Mouse (Mus musculus): ENCODE data around the gene Pank4. TPM values are rescaled to one million over a fixed set of nuclear protein-coding genes. Genes with fewer than 3 reads are reported as not detected.

The Pank4 gene
- total RNA-seq, 2 experiments from 2014 or later, result 45.1 to 45.5 TPM

DNA sequence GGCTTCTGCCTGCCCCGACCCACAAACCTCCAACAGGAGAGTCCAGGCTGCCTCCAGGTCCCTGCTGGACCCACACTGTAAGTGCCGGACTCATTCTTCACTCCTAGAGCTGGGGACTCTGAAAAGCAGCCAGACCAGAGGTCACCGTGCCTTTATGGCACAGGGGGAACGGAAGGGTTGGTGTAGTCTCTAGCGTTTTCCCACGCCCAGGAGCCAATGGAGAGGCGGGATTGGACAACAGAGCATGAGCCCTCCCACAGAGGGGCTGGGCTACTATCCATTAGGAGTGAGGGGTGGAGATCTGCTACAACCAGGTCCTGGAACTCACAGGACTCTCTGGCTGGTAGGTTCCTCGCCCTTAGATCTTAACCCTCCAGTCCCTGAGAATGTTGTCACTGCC is 17.6 kb upstream of the Pank4 start:
- DNase-seq (ENCODE audit: extremely low spot score in 1 of 2, low spot score in 2 of 2), result peak; percentile 42 to 58
- intact Hi-C loops (cut with DNase I), result no loop called here
- no peak for TF ChIP-seq CTCF (IDR thresholded peaks at IDR 0.05)
- Histone ChIP-seq H3K4me3 (peak overlapping the region; percentile 28), H3K27ac (no peak overlapping the region)

DNA sequence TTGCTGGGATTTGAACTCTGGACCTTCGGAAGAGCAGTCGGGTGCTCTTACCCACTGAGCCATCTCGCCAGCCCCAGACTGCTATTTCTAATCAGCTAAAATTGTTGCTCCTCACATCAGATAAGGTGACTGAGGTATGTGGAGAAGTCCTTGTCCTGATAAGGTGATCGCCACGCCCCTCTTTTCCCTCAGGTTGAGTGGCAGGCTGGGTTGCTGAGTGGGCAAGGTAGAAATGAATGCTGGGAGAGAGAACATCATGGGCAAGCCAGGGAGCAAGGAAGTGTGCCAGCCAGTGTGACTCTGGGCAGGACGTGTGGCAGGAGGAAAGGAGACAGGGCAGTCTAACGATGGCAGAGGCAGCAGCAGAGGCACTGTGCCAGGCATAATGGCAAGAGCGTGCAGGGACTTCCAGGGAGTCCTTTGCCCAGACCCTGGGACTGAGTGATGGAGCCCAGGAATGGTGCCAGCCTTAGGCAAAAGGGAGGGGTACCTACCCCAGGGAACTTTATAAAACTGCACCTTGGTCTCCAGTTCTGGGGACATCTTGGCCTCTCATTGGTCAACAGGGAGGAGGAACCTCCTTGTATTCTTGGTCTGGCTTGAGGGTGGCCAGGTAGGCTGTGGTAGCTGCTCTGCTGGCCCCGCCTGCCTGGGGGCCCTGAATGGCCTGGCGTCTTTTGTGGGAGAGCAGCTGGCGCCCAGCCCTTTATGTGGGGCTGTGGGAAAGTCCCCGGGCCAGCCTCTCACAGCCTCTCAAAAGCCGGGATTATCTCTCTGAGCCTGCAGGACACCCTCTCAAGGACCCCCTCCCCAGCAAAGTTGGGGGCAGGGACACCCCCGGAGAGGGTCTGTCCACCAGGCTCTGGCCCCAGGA is 15.6 kb upstream of the Pank4 start:
- TF ChIP-seq CTCF (IDR thresholded peaks at IDR 0.05), result no peak
- Histone ChIP-seq H3K4me3 (no peak overlapping the region), H3K27ac (no peak overlapping the region)
- intact Hi-C loops (cut with DNase I), result no loop called here
- DNase-seq (ENCODE audit: extremely low spot score in 1 of 2, low spot score in 2 of 2), result no peak

DNA sequence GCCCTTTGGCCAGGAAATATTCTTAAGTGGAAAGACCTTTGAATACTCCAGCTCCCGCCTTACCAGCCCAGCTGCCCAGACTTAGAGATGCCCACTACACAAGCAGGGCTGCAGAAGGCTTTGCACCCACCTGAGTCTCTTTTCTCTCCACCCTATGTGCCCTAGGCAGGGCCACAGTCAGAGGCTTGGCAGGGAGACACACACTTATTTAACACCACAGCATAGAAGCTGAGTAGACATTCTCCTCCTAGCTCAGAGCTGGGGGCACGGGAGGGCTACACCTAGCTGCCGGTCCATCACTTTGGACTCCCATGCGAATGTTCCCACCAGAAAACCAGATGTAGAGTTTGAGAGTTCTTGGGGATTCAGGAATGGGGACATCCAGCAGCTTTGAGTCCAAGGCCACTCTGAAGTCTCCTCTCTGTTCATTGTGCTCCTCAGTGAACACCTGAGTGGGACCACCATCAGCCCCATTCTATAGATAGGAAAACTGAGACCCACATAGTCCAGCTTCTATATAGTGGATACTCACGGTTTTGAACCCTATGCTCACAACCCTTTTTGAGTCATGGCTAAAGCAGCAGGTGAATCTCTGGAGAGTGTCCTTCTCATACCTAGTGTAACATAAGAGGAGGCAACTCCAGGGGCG is 14.9 kb upstream of the Pank4 start:
- no peak for TF ChIP-seq CTCF (IDR thresholded peaks at IDR 0.05)
- DNase-seq (ENCODE audit: extremely low spot score in 1 of 2, low spot score in 2 of 2), result no peak
- intact Hi-C loops (cut with DNase I), result no loop called here
- Histone ChIP-seq H3K27ac (no peak overlapping the region), H3K4me3 (no peak overlapping the region)

DNA sequence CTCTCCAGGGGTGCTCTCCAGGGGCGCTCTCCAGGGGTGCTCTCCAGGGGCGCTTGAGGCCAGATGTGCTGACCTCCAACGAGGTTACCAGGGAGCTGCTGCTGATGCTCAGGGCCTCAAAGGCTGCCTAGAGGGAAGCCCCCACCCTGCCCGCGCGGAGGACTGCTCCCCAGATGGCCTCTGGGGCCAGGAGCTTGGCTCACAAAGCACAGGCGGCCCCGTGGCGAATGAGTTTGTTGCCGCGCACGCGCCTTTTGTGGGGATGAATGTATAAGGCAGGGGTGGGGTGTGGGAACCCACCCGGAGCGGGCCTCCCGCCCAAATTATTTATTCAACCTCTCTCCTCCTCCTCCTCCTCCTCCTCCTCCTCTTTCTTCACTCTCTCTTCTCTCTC is 14.3 kb upstream of the Pank4 start:
- no peak for TF ChIP-seq CTCF (IDR thresholded peaks at IDR 0.05)
- no peak for DNase-seq (ENCODE audit: extremely low spot score in 1 of 2, low spot score in 2 of 2)
- H3K27ac ChIP-seq, result no peak overlapping the region
- H3K4me3 ChIP-seq, result no peak overlapping the region
- intact Hi-C loops (cut with DNase I), result no loop called here

DNA sequence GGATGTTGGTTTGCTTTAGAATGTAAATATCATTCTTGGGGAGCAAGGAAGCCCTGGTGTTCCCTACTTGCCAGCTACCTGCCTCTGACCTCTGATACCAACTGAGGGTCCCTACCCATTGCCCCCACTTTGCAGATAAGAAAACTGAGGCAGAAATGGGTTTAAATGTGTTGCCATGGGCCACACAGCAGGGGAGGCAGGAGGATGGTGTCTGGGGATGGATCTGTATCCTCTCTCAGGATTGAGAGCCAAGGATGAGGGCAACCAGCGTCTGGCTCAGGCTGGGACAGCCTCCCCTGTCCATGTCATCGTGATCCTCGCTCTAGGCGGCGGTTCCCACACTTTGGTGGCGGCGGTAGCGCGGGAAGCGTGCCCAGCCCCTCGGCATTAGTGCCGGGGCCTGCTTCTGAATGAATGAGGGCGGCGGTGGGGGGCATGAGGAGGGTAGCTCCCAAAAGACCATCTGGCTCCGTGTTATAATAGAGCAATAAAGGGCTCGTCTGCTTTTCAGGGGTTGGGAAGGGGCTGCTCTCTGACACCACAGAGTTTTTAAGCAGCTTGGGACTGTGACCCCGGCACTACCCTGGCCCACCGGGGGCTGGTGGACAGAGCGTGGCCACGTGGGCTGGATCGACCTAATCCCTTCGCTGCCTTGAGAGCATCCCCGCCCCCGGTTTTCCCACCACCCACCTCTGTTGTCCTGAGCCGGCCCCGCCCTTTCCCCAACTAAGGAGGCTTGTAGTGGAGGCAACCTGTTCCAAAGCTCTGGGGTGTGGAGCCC is 11.3 kb upstream of the Pank4 start:
- H3K4me3 ChIP-seq, result no peak overlapping the region
- intact Hi-C loops (cut with DNase I), result no loop called here
- no peak for DNase-seq (ENCODE audit: extremely low spot score in 1 of 2, low spot score in 2 of 2)
- no peak for TF ChIP-seq CTCF (IDR thresholded peaks at IDR 0.05)
- H3K27ac ChIP-seq, result no peak overlapping the region

DNA sequence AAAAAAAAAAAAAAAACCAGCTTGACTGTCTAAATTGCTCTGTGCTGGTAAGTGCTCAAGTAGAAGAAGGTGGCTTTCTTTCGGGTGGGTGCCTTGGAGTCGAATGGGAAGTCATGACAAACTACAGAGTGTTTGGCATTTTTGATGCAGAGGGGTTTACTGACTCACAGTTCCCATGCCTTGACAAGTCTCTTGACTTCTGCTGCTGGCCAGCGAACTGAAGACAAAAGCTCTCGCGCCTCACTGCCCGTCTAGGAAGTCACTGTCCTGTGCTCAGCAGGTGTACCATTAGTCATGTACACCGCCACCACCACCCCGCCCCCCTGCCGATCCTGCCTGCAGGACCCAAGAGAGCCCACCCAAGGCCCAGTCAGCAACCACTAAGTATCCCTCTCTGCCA is 7.3 kb upstream of the Pank4 start:
- peak overlapping the region; percentile 72 for H3K27ac ChIP-seq
- no peak overlapping the region for H3K4me3 ChIP-seq

DNA sequence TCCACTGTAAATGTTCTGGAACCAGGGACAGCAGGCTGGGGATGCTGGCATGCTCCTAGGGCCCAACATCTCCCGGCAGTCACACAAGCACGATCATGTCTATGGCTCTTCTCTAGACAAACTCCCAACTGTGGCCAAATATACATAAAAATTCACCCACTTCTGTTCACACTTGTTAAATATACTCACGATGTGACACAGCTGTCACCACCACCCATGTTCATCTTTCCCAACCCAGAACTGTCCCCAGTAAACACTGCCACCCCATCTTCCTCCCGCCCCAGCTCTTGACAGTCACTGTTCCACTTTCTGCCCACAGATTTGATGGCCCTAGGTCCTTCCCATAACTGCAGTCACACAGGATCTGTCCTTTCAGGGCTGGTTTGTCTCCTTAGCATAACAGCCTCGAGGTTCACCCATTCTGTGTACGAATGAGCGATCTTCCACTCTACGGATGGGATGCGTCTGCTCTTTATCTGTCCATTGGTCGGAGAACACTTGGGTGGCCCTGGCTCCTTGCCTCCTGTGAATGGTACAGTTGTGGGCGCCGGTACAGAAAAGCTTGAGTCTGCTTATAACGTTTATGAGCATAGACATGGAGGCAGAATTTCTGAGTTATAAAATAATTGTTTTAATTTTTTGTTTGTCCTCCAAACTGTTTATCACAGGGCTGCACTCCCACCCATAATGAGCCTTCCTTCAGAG is 6.5 kb upstream of the Pank4 start:
- no peak for TF ChIP-seq CTCF (IDR thresholded peaks at IDR 0.05)
- H3K27ac ChIP-seq, result peak overlapping the region; percentile 72
- intact Hi-C loops (cut with DNase I), result no loop called here
- no peak overlapping the region; the same call in 1 of the 2 replicates for H3K4me3 ChIP-seq
- DNase-seq (ENCODE audit: extremely low spot score in 1 of 2, low spot score in 2 of 2), result peak in 1 of 2 experiments; percentile 56

More for the DNA sequence above, 7.3 kb upstream of the Pank4 start:
- intact Hi-C loops (cut with DNase I), result no loop called here
- TF ChIP-seq CTCF (IDR thresholded peaks at IDR 0.05), result no peak
- no peak for DNase-seq (ENCODE audit: extremely low spot score in 1 of 2, low spot score in 2 of 2)

DNA sequence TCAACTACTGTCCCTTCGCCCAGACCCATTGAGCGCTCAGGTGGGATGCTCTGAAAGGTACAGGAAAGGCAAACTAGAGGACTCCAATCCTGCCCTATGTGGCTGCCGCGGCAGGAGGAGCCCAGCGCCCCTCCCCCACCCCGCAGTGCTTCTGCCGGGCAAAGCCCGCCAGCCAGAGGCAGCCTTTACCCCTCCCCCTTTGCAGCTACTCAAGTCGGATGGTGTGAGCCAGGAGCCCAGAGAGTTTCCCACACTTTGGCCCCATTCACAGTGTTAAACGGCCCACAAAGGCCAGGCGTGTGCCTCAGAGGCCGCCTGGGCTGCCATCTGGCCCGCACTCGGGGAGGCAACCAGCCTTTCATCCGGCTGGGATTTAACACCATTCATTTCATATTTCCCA is 5.8 kb upstream of the Pank4 start:
- TF ChIP-seq CTCF (IDR thresholded peaks at IDR 0.05), result no peak
- DNase-seq (ENCODE audit: extremely low spot score in 1 of 2, low spot score in 2 of 2), result peak in 1 of 2 experiments; percentile 62
- H3K27ac ChIP-seq, result 0 out of 2 replicates have a peak overlapping the region, but pooled peaks have one; percentile 26
- intact Hi-C loops (cut with DNase I), result no loop called here
- H3K4me3 ChIP-seq, result peak overlapping the region; percentile 11; the same call in 1 of the 2 replicates

DNA sequence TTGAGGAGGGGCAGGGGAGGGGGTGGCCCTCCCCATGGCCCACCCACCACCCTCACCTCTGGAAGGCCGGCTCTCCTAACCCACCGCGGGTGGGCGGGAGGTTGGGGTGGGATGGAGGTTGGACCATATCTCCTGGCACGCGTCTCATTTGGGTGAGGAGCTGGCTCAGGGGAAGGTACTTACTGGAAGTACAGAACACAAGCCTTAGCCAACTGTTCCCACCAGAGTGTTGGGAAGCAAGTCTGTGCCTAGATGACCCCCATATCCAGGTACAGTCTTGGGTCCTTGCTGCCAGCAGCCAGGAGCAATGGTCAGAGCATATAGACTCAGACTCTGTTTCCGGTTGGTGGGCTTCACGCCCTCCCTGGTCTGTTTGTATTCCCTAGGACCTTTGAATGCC is 5.3 kb upstream of the Pank4 start:
- H3K4me3 ChIP-seq, result no peak overlapping the region
- DNase-seq (ENCODE audit: extremely low spot score in 1 of 2, low spot score in 2 of 2), result no peak
- H3K27ac ChIP-seq, result no peak overlapping the region
- intact Hi-C loops (cut with DNase I), result no loop called here
- TF ChIP-seq CTCF (IDR thresholded peaks at IDR 0.05), result no peak

DNA sequence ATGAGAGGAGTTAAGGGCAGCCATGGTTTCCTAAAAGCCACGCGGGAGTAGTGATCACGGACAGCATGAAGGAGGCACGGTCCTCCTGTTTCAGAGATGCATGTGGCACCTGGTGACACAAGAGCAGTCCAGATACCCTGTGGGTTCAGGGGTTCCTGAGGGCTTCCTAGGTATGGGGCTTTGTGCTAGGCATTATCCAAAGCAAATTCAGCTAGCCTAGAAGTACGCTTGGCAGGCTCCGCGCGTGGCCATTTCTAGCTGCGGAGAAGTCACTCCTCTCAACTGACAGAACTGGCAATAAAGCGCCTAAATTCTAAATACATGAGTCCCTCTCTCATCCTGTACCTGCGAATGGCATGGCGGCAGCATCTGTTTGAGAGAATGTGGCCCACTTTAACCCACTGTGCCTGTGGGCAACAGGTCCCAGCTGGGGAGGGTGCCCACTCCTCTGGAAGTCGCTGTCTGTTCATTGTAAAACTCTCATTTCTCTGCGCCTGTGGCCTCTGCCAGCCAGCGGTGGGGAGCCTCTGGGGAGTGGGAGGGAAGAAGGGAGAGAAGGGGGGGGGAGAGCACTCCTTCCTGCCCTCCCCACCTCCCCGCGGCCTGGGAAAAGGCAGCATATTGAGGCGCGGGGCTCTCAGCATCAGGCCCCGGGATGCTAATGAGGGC is 3.8 kb upstream of the Pank4 start:
- peak overlapping the region; percentile 98 for H3K27ac ChIP-seq
- intact Hi-C loops (cut with DNase I), result loop anchor here (5.0 to 10.0 kb wide), 2 partner anchors 83 to 805 kb away; no protein-coding TSS in a partner anchor
- TF ChIP-seq CTCF (IDR thresholded peaks at IDR 0.05), result no peak
- peak overlapping the region; percentile 86 for H3K4me3 ChIP-seq
- no peak for DNase-seq (ENCODE audit: extremely low spot score in 1 of 2, low spot score in 2 of 2)
